Mouse (Mus musculus): ENCODE measurements around the gene Efcab3. TPM values are rescaled to one million over a fixed set of nuclear protein-coding genes. Genes with fewer than 3 reads are reported as not detected.

Efcab3 gene
- polyA plus RNA-seq, 2 experiments = 0.37 to 0.51 TPM

DNA sequence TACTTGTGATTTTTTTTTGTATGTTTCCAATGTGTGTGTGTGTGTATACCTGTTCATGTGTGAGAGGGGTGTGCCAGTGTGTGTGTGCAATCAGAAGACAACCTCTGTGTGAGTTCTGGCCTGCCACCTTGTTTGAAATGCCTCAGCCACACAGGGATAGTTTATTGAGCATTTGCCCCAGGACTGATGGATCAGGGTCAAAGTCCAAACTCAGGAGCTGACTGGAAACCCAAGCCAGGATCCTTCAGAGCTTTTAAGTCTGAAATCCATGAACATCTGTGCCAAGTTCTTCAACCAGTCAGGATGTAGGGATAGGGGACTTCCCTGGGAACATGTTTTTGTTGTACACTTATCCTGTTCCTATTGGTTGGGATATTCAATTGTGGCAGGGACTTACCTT is 94.7 kb downstream of the Efcab3 start:
- H3K4me2 ChIP-seq (ENCODE audit: low read depth) = peak overlapping the region; percentile 45

DNA sequence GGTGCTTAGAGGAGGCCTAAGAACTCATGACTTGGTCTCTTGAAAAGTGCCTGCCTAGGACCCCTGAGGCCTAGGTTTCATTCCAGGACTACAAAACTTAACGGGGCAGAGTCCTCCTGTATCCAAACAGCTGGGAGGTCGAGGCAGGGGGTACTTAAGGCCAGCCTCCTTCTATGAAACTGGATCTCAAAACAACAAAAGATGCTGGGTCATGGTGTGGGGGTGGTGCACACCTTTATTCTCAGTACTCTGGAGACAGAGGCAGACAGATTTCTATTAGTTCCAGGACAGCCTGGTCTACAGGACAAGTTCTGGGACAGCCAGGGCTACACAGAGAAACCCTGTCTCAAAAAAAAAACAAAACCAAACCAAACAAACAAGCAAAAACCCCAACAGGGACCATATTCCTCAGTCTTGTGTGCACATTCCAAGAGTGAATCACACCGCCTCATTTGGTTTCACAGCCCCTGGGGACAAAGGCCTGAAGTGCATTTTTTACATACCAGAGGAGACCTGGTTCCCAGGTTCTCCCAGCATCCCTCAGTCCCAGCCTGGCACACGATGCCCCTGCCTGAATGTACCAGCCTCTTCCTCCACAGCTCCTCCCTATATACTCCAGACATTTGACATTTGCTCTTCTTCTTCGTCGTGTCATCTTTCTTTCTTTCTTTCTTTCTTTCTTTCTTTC is 96.4 kb downstream of the Efcab3 start:
- no peaks in the 10 kb centered on the region for H3K27me3 ChIP-seq (ENCODE audit: control insufficient read depth, insufficient read depth, low read length)
- H3K4me1 ChIP-seq (replicated peaks; ENCODE audit: control insufficient read depth in 2 of 2, insufficient read depth in 2 of 2, low read length in 1 of 2) = peaks cover 6 to 29% of the 10 kb centered on the region in 2 experiments
- no peak overlapping the region for H3K27ac ChIP-seq
- no peak for ATAC-seq (ENCODE audit: insufficient read depth)
- H3K4me2 ChIP-seq (ENCODE audit: low read depth) = no peak overlapping the region
- no peaks in the 10 kb centered on the region; the same call in 1 of the 2 replicates for H3K9me3 ChIP-seq (ENCODE audit: control insufficient read depth, low read length)
- TF ChIP-seq EP300 (IDR thresholded peaks at IDR 0.05; ENCODE audit: low read depth) (no peak), CTCF (IDR thresholded peaks at IDR 0.05; ENCODE audit: low read depth) (no peak)
- 60% methylated on average over 6 of the region's 6 CpGs for WGBS (ENCODE audit: insufficient replicate concordance)
- no peaks in the 10 kb centered on the region for H3K36me3 ChIP-seq (replicated peaks; ENCODE audit: control insufficient read depth, insufficient read depth, low read depth)
- DNase-seq (ENCODE audit: low read depth in 3 of 3, low spot score in 3 of 3) = no peak
- H3K4me3 ChIP-seq (ENCODE audit: insufficient read depth in 1 of 2, low read depth in 2 of 2, low read length in 2 of 2) = no peak overlapping the region
- H3K9ac ChIP-seq (replicated peaks) = no peak overlapping the region

More for the DNA sequence above, 94.7 kb downstream of the Efcab3 start:
- Histone ChIP-seq H3K27ac (no peak overlapping the region), H3K9me3 (ENCODE audit: control insufficient read depth, low read length) (no peaks in the 10 kb centered on the region), H3K9ac (replicated peaks) (peak overlapping the region; percentile 34), H3K4me3 (ENCODE audit: insufficient read depth in 1 of 2, low read depth in 2 of 2, low read length in 2 of 2) (peak overlapping the region; percentile 22 to 29; a peak in 3 of 4 replicates), H3K4me1 (replicated peaks; ENCODE audit: control insufficient read depth in 2 of 2, insufficient read depth in 2 of 2, low read length in 1 of 2) (peaks cover 17 to 43% of the 10 kb centered on the region in 2 experiments), H3K27me3 (ENCODE audit: control insufficient read depth, insufficient read depth, low read length) (no peaks in the 10 kb centered on the region), H3K36me3 (replicated peaks; ENCODE audit: control insufficient read depth, insufficient read depth, low read depth) (no peaks in the 10 kb centered on the region)
- no peak for TF ChIP-seq CTCF (IDR thresholded peaks at IDR 0.05; ENCODE audit: low read depth)
- no peak for TF ChIP-seq EP300 (IDR thresholded peaks at IDR 0.05; ENCODE audit: low read depth)
- DNase-seq (ENCODE audit: low read depth in 3 of 3, low spot score in 3 of 3) (no peak), ATAC-seq (ENCODE audit: insufficient read depth) (no peak)

DNA sequence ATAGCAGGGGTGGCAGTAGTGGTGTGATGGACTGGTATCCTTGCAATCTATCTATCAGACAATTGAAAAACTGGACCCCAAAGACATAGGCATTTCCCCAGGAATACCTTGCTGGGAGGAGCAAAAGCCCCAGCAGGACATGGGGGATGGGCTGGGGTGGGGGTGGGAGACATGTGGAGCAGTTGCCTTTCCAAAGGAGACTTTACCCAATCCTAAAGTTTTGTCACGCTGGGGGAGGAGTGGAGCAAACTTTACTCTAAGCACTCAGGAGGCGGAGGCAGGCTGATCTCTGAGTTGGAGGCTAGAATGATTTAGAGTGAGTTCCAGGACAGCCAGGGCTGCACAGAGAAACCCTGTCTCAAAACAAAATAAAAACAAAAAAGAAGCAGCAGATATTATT is 98.0 kb downstream of the Efcab3 start:
- DNase-seq (ENCODE audit: low read depth in 3 of 3, low spot score in 3 of 3) (no peak), ATAC-seq (ENCODE audit: insufficient read depth) (no peak)
- Histone ChIP-seq H3K9ac (replicated peaks) (no peak overlapping the region), H3K36me3 (replicated peaks; ENCODE audit: control insufficient read depth, insufficient read depth, low read depth) (no peaks in the 10 kb centered on the region), H3K9me3 (ENCODE audit: control insufficient read depth, low read length) (no peaks in the 10 kb centered on the region; the same call in 1 of the 2 replicates), H3K27ac (no peak overlapping the region), H3K4me1 (replicated peaks; ENCODE audit: control insufficient read depth in 2 of 2, insufficient read depth in 2 of 2, low read length in 1 of 2) (peaks cover 6 to 22% of the 10 kb centered on the region in 2 experiments), H3K27me3 (ENCODE audit: control insufficient read depth, insufficient read depth, low read length) (peaks cover 7% of the 10 kb centered on the region; the same call in 1 of the 2 replicates), H3K4me3 (ENCODE audit: insufficient read depth in 1 of 2, low read depth in 2 of 2, low read length in 2 of 2) (no peak overlapping the region), H3K4me2 (ENCODE audit: low read depth) (no peak overlapping the region)
- TF ChIP-seq CTCF (IDR thresholded peaks at IDR 0.05; ENCODE audit: low read depth) = no peak
- no peak for TF ChIP-seq EP300 (IDR thresholded peaks at IDR 0.05; ENCODE audit: low read depth)
- WGBS (ENCODE audit: insufficient replicate concordance) = 70% methylated on average over 2 of the region's 2 CpGs

DNA sequence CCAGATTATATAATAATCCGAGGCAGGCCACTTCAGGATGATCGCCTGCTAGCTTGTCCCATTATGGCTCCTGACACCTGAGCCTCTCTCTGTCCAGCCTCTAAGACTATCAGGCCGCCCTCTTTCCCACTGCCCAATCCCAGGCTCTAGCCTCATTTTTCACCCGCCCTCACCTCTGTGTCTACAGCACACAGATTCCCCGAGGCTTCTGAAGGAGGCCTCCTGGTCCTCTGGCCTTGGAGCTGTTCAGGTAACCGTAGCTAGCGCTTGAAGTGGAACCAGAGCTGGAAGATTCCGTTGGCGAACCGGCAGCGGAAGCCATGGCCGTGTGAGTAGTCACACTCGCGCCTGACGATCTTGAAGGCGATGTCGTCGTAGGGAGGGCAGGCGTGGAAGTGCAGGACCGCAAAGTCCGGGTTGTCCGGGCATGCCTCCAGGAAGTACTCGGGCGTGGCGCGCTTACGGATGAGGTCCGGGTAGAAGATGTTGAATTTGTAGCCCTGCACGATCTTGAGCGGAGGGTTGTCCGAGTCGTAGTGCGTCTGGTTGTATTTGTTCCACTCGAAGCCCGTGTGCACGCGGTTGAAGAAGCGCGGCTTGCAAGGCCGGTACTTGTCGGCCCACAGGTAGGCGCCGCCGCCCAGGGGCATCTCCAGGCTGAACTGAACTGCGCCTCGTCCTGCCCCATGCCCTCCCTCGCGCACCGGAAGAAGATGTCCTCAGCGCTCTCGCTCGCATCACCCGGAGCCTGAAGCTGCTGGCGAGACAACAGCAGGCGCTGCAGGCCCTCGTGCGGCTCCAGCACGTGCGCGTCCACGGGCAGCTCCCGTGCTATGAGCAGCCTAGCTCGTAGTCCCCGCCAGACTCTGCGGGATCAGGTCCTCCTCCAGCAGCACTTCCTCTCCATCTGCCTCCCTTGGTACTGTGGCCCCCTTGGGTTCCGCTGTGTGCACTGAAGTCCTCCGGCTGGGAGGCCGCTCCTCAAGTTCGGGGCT is 101.4 kb downstream of the Efcab3 start:
- Histone ChIP-seq H3K9ac (replicated peaks) (no peak overlapping the region), H3K27me3 (ENCODE audit: control insufficient read depth, insufficient read depth, low read length) (peaks cover 7% of the 10 kb centered on the region; the same call in 1 of the 2 replicates), H3K4me2 (ENCODE audit: low read depth) (no peak overlapping the region), H3K36me3 (replicated peaks; ENCODE audit: control insufficient read depth, insufficient read depth, low read depth) (no peaks in the 10 kb centered on the region), H3K27ac (no peak overlapping the region), H3K4me1 (replicated peaks; ENCODE audit: control insufficient read depth in 2 of 2, insufficient read depth in 2 of 2, low read length in 1 of 2) (no peaks in the 10 kb centered on the region; a peak in 1 of 4 replicates), H3K4me3 (ENCODE audit: insufficient read depth in 1 of 2, low read depth in 2 of 2, low read length in 2 of 2) (no peak overlapping the region), H3K9me3 (ENCODE audit: control insufficient read depth, low read length) (no peaks in the 10 kb centered on the region; the same call in 1 of the 2 replicates)
- TF ChIP-seq CTCF (IDR thresholded peaks at IDR 0.05; ENCODE audit: low read depth) = no peak
- no peak for TF ChIP-seq EP300 (IDR thresholded peaks at IDR 0.05; ENCODE audit: low read depth)
- ATAC-seq (ENCODE audit: insufficient read depth) = peak; percentile 26; the same call in 1 of the 2 replicates
- no peak for DNase-seq (ENCODE audit: low read depth in 3 of 3, low spot score in 3 of 3)
- 77% methylated on average over 69 of the region's 69 CpGs for WGBS (ENCODE audit: insufficient replicate concordance)

DNA sequence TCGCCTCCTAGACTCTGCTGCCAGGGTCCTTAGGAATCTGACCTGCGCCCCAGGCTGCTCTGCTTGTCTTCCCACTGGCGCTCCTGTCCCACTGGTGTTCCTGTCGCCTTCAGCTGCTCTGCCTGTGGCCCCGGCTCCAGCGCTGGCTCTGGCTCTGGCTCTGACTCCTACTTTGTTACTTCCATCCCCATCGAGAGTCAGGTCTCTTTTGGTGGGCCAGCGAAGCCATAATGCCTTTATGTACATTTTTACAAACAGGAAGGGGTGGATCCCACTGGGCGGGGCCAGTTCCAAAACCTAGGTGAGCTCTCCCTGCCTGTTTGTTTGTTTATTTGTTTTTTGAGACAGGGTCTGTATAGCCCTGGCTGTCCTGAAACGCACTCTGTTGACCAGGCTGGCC is 103.4 kb downstream of the Efcab3 start:
- DNase-seq (ENCODE audit: low read depth in 3 of 3, low spot score in 3 of 3) (no peak), ATAC-seq (ENCODE audit: insufficient read depth) (no peak)
- Histone ChIP-seq H3K4me2 (ENCODE audit: low read depth) (no peak overlapping the region), H3K9me3 (ENCODE audit: control insufficient read depth, low read length) (no peaks in the 10 kb centered on the region; the same call in 1 of the 2 replicates), H3K4me1 (replicated peaks; ENCODE audit: control insufficient read depth in 2 of 2, insufficient read depth in 2 of 2, low read length in 1 of 2) (peaks cover 4% of the 10 kb centered on the region in 2 experiments), H3K9ac (replicated peaks) (no peak overlapping the region), H3K27me3 (ENCODE audit: control insufficient read depth, insufficient read depth, low read length) (peaks cover 7% of the 10 kb centered on the region; the same call in 1 of the 2 replicates), H3K4me3 (ENCODE audit: insufficient read depth in 1 of 2, low read depth in 2 of 2, low read length in 2 of 2) (no peak overlapping the region), H3K27ac (no peak overlapping the region), H3K36me3 (replicated peaks; ENCODE audit: control insufficient read depth, insufficient read depth, low read depth) (no peaks in the 10 kb centered on the region)
- TF ChIP-seq CTCF (IDR thresholded peaks at IDR 0.05; ENCODE audit: low read depth) = no peak
- TF ChIP-seq EP300 (IDR thresholded peaks at IDR 0.05; ENCODE audit: low read depth) = no peak
- 80% methylated on average over 10 of the region's 10 CpGs for WGBS (ENCODE audit: insufficient replicate concordance)

Other genes starting within 250 kb of the Efcab3 start
- gene Mettl2, start 62.8 kb downstream of the Efcab3 start, polyA plus RNA-seq (2012; rRNA removed) = 12.0 and 16.6 TPM in 2 replicates
- 14.2 and 14.6 TPM in 2 replicates for gene Mettl2, start 62.8 kb downstream of the Efcab3 start, polyA plus RNA-seq (2014; fragmentation: Nextera tagmentation; extraction: Ambion mirVana)
- gene Gm10842, start 83.3 kb downstream of the Efcab3 start, polyA plus RNA-seq (2012; rRNA removed) = not detected in 2 replicates
- gene Gm10842, start 83.3 kb downstream of the Efcab3 start, polyA plus RNA-seq (2014; fragmentation: Nextera tagmentation; extraction: Ambion mirVana) = not detected in 2 replicates
- 12.0 and 16.3 TPM in 2 replicates for gene Tlk2, start 115.2 kb downstream of the Efcab3 start, polyA plus RNA-seq (2012; rRNA removed)
- 10.2 and 10.6 TPM in 2 replicates for gene Tlk2, start 115.2 kb downstream of the Efcab3 start, polyA plus RNA-seq (2014; fragmentation: Nextera tagmentation; extraction: Ambion mirVana)
- 0.80 and 0.82 TPM in 2 replicates for gene Mrc2, start 229.1 kb downstream of the Efcab3 start, polyA plus RNA-seq (2012; rRNA removed)
- 0.28 and 0.37 TPM in 2 replicates for gene Mrc2, start 229.1 kb downstream of the Efcab3 start, polyA plus RNA-seq (2014; fragmentation: Nextera tagmentation; extraction: Ambion mirVana)

Data from liver, embryonic 14.5 days (tissue).